Mouse (Mus musculus): ENCODE measurements at regions not wholly inside any gene's neighbourhood (a gene's known extent, or its start where the extent isn't known, plus 50 kb on each side); places are given as distances from the start of the nearest gene placed in this dataset.

- no peak for DNase-seq (ENCODE audit: low spot score in 2 of 2)
- intact Hi-C loops (cut with DNase I): no loop called here
Measured at GRCm38 (mm10) chr5:33548800-33549199, 80.6 kb downstream of the Fam53a start.

DNA sequence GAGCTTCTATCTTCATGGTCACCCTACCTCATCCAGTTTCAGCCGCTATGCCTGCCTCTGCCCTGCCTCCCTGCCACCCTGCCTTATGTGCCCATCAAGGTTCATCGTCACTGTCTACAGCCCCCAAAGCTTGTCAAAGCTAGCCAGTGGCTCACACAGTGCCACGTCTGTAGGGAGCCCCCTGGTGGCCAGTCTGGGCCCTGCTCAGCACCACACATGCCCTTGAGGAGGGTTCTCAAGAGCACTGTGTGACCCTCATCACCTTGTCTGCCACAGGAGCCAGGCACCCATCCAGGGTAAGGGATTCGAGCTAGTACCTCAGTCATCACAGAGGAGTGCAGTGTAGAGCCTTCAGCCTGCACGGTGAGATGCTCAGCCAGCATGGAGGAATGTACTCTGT is 86.1 kb downstream of the Fam53a start:
- DNase-seq (ENCODE audit: low spot score in 2 of 2): peak; percentile 35 to 37
- intact Hi-C loops (cut with DNase I): loop anchor here (5.0 kb wide), 1 partner anchor 101 kb away; no protein-coding TSS in a partner anchor

DNA sequence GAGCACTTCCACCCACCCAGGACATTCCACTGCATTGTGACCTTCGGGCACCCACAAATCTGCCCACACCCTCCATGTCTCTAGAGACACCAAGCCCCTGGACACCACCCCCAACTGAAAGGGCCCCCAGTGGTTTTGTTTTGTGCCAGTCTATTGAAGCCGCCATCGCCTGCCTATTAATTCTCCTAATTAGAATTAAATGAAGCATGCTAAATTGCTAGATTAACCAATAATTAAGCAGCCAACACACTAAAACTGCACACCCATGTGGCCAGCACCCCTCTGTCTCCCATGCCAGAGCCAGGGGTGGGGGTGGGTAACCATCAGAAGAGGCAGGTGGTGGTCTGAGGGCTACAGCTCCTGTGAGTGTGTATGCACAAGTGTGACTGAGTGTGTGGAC is 86.8 kb downstream of the Fam53a start:
- intact Hi-C loops (cut with DNase I): loop anchor here (5.0 kb wide), 1 partner anchor 100 kb away; no protein-coding TSS in a partner anchor

DNA sequence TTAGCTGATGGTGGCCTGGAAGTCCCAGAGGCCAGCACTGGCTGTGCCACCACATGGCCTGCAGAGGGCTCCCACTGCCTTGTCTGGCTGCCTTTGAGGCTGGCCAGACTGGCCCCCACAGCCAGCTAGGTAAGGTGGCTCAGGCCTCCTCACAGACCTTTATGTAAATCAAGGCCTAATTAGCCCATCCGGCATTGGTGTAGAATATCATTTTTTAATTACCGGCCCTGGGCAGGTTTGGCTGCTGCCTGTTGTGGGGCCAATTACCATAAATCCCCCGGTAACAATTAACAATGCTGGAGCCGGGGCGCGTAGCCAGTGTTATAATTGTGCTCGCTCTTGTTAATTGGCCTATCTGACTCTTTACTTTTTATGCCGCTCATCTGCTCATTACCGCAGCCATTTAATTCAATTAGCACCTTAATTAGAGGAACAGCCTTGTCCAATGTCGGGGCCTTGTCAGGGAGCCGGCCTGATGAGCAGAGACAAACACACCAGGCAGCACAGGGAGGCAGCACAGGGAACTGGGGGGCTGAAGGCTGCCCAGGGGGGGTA is 87.4 kb downstream of the Fam53a start:
- no peak for DNase-seq (ENCODE audit: low spot score in 2 of 2)
- intact Hi-C loops (cut with DNase I): loop anchor here (5.0 kb wide), 1 partner anchor 100 kb away; no protein-coding TSS in a partner anchor

More for the DNA sequence above, 86.8 kb downstream of the Fam53a start:
- no peak for DNase-seq (ENCODE audit: low spot score in 2 of 2)

- intact Hi-C loops (cut with DNase I): loop anchor here (5.0 kb wide), 1 partner anchor 98 kb away; no protein-coding TSS in a partner anchor
- no peak for DNase-seq (ENCODE audit: low spot score in 2 of 2)
Measured at GRCm38 (mm10) chr5:33540259-33540658, 89.2 kb downstream of the Fam53a start.

GRCm38 (mm10) chr5:33537429-33537828 is 92.0 kb downstream of the Fam53a start:
- intact Hi-C loops (cut with DNase I): no loop called here
- no peak for DNase-seq (ENCODE audit: low spot score in 2 of 2)

GRCm38 (mm10) chr5:33537017-33537416 is 92.4 kb downstream of the Fam53a start:
- intact Hi-C loops (cut with DNase I): no loop called here
- no peak for DNase-seq (ENCODE audit: low spot score in 2 of 2)

GRCm38 (mm10) chr5:33536261-33536660 is 93.2 kb downstream of the Fam53a start:
- DNase-seq (ENCODE audit: low spot score in 2 of 2): no peak
- intact Hi-C loops (cut with DNase I): no loop called here

DNA sequence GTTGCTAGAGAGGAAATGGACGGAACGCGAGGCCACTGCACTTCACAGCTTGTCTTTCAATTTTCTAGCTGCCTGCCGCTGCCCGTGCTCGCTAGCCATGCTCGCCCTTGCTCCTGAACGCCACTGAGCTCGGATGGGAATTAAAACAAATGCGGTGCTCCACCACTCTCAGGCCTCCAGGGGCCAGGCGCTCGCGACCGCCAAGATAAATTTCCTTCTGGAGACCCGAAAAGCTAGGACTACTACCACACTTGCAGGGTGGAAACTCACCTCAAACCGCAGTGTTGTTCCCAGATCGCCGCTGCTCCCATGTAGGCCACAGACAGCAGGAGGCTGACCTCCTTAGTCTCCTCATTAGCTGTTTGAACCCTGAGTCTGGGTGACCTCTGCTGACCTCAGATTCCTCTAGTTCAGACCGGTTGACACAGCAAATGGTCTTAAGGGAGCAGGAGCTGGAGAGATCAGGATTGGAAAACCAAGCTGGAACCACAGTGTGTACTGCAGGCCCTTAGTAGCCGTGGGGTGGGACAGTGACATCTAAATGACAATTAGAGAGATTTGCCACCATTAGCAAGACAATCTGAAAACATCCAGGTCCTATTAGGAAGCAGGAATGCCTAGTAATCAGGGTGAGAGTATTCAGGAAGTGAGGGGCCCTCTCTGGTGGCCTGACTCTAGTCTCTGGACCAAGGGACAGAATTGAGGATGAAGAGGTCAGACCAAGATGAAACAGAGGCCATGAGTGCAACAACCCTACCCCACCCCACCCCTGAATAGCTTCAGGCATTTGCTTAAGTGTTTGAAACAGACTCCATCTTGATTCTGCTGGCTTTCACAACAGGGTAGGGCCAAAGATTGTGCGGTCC is 94.1 kb downstream of the Fam53a start:
- no peak for DNase-seq (ENCODE audit: low spot score in 2 of 2)
- intact Hi-C loops (cut with DNase I): no loop called here

DNA sequence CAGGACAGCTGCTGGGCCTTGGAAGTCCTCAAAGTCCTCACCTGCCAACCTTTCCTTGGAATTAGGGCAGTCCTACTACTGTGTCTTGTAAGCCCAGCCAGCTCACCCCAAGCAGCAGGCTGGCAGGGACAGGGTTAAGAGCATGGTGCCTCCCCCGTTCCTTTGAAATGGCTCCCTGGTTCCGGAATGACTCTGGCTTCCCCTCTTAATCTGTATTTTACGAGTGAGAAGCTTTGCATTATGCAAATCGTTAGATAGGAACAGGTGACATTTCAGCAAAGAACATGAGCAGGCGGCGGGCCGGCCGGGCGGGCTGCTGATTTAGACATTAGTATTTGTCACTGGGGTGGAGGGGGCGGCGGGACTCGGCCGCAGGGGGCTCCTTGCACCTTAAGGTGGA is 95.1 kb downstream of the Fam53a start:
- peak; percentile 16 to 30 for DNase-seq (ENCODE audit: low spot score in 2 of 2)
- intact Hi-C loops (cut with DNase I): no loop called here

DNA sequence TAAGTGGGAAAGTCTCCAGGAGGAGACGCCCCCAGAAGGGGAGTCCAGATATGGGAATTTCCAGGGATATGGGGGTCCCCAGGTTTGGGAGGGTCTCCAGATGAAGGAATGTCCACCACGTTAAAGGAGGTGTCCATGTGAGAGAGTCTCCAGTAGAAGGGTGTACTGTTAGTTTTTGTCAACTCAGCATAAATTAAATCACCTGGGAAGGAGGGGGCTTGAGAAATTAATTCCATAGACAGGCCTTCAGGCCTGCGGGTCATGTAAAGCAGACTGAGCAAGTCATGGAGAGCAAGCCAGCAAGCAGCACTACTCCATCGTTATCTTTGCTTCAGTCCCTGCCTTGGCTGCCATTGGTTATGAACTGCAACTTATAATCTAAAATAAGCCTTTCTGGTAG is 96.2 kb downstream of the Fam53a start:
- DNase-seq (ENCODE audit: low spot score in 2 of 2): no peak
- intact Hi-C loops (cut with DNase I): no loop called here

- DNase-seq (ENCODE audit: low spot score in 2 of 2): no peak
- intact Hi-C loops (cut with DNase I): no loop called here
Measured at GRCm38 (mm10) chr5:33531263-33531662, 97.5 kb upstream of the Nkx1-1 start.

GRCm38 (mm10) chr5:33529771-33530170 is 96.0 kb upstream of the Nkx1-1 start:
- no peak for DNase-seq (ENCODE audit: low spot score in 2 of 2)
- intact Hi-C loops (cut with DNase I): no loop called here

DNA sequence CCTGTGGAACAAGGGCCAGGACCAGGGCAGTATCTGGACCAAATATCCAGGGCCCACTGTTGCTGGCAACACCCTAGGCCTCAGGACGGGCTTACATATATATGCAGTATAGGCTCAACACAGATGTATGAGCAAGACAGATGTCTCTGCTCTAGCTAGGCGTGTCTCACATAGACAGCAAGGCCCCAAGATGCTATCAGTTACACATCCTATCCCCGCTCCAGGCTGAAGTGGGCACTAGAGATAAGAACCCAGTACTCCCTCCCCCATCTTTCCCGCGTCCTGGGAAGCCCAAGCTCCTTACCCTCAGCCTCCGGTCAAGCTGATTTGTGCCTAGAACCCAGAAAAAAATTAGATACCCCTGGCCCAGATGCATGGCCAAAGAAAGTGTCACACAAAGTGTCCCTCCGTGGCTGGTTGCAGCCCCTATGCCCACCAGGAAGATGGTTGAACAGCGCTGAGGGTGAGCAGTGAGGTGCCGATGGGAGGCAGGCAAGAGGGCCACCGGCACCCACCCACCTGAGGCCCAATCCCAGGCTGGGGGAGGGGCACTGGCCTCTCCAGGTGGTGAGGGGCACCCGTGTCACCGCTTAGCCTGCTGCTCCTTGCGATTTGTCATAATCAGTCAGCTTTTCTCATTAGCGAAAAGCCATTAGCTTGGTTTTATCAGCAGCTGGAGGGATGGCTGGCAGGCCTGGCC is 95.3 kb upstream of the Nkx1-1 start:
- intact Hi-C loops (cut with DNase I): no loop called here
- DNase-seq (ENCODE audit: low spot score in 2 of 2): no peak

DNA sequence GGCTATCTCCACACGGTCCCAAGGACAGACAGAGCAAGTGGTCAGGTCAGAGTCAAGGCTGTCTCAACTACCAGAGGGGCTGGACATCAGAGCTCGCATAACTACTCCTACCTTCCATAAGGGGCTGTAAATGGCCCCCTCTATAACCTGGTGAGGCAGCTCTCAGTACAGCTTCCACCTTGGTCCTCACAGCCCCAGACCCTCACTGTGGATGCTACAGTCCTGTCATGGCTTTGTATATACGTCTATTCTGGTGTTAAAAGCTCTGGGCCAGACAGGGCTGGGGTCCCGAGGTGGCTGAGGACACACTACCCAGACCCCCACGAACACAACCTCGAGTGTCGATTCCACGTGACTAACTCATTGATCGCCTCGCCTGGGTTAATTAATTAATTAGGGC is 94.0 kb upstream of the Nkx1-1 start:
- intact Hi-C loops (cut with DNase I): no loop called here
- no peak for DNase-seq (ENCODE audit: low spot score in 2 of 2)

GRCm38 (mm10) chr5:33527316-33527715 is 93.5 kb upstream of the Nkx1-1 start:
- intact Hi-C loops (cut with DNase I): no loop called here

GRCm38 (mm10) chr5:33521951-33522742 is 88.4 kb upstream of the Nkx1-1 start:
- DNase-seq (ENCODE audit: low spot score in 2 of 2): no peak
- intact Hi-C loops (cut with DNase I): no loop called here

More at GRCm38 (mm10) chr5:33527316-33527715, 93.5 kb upstream of the Nkx1-1 start:
- no peak for DNase-seq (ENCODE audit: low spot score in 2 of 2)

DNA sequence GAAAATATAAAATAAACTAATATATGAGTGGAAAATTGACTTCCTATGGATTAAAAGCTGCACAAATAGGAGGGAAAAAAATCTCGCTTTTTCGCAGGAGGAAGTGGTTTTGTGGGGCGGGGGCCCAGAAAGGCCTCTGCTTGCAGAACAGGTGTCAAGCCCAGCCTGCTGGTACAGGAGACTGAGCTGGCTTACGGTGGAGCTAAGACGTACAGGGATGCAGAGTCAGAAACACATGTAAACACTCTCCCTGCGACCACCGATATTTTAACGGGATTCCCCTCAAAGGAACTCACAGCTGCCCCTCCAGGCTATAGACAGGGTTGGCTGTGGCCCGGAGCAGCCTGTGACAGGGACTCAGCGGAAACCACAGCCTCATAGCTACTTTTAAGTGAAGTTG is 87.1 kb upstream of the Nkx1-1 start:
- DNase-seq (ENCODE audit: low spot score in 2 of 2): no peak
- intact Hi-C loops (cut with DNase I): no loop called here

DNA sequence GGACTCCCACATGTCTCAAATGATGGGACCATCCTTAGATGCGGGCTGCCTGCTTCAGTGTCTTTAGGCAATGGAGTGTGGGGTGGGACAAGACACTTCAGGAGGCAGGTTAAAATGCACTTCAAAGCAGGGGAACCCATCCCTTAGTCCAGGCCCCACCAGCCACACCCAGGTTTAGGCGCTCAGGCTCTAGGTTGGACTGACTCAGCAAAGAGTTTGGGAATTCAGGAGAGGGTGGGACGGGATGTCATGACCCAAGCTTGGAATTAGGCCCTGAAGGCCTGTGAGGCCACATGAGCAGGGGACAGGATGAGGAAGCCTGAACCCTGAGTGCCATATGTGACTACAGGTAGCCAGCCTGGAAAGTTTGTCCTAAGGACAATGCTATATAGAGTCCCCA is 85.6 kb upstream of the Nkx1-1 start:
- intact Hi-C loops (cut with DNase I): no loop called here
- no peak for DNase-seq (ENCODE audit: low spot score in 2 of 2)

DNA sequence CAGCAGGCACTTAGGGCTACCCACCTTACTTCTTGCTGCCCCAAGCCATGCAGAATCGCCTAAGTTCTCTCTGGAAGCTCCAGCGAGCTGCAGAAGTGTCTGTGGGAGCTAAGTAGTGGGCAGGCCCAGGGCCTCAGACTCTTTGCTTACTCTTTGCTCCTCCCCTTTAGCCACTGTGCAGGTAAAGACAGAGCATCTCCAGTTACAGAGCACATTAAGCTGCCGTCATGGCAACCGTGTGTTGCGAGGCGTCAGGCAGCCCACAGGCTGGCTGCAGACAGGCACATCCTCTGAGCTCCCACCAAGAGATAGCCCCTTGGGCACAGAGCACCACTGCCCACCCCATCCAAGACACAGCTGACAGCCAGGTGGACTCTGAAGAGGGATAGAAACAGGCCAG is 85.1 kb upstream of the Nkx1-1 start:
- intact Hi-C loops (cut with DNase I): no loop called here
- DNase-seq (ENCODE audit: low spot score in 2 of 2): no peak

Measured in left cerebral cortex, postnatal 36 days (tissue).